Mouse (Mus musculus): ENCODE measurements around the gene Cstad. TPM values are rescaled to one million over a fixed set of nuclear protein-coding genes. Genes with fewer than 3 reads are reported as not detected.
A peak's percentile ranks its signal among the peaks of the same experiment; 100 is the strongest.

Gene Cstad
- total and polyA plus RNA-seq, 3 experiments: not detected

- TF ChIP-seq JUND (IDR thresholded peaks at IDR 0.05; ENCODE audit: low read depth, low read length) (no peak), USF1 (IDR thresholded peaks at IDR 0.05; ENCODE audit: low read depth, low read length) (peak; percentile 72), EP300 (IDR thresholded peaks at IDR 0.05; ENCODE audit: low read depth in 1 of 2, low read length in 2 of 2) (peak in 1 of 2 experiments; percentile 43; a peak in 1 of 4 replicates), MAX (IDR thresholded peaks at IDR 0.05; ENCODE audit: low read length) (no peak), HCFC1 (IDR thresholded peaks at IDR 0.05; ENCODE audit: low read depth, low read length) (peak; percentile 67), BHLHE40 (IDR thresholded peaks at IDR 0.05; ENCODE audit: borderline replicate concordance, low read depth, low read length) (peak; percentile 49; the same call in 1 of the 2 replicates), TBP (IDR thresholded peaks at IDR 0.05; ENCODE audit: low read depth, low read length) (0 out of 2 replicates have a peak, but pooled peaks have one; percentile 32), ELF1 (IDR thresholded peaks at IDR 0.05; ENCODE audit: low read depth, low read length) (peak; percentile 91), MXI1 (IDR thresholded peaks at IDR 0.05; ENCODE audit: low read depth, low read length) (peak; percentile 86), USF2 (IDR thresholded peaks at IDR 0.05; ENCODE audit: borderline replicate concordance in 1 of 2, insufficient read depth in 1 of 2, low read depth in 1 of 2, low read length in 2 of 2) (no peak), CTCF (IDR thresholded peaks at IDR 0.05 in 2 of 3, conservative IDR thresholded peaks at IDR 0.05 in 1 of 3; ENCODE audit: control insufficient read depth in 1 of 3, insufficient read depth in 1 of 3, low read depth in 2 of 3, low read length in 3 of 3, poor library complexity in 1 of 3, severe bottlenecking in 1 of 3) (no peak), ZMIZ1 (IDR thresholded peaks at IDR 0.05; ENCODE audit: low read depth, low read length) (0 out of 2 replicates have a peak, but pooled peaks have one; percentile 53), SMC3 (IDR thresholded peaks at IDR 0.05; ENCODE audit: low read depth, low read length) (no peak), MAZ (IDR thresholded peaks at IDR 0.05; ENCODE audit: low read depth, low read length) (peak; percentile 82; the same call in 1 of the 2 replicates), NELFE (IDR thresholded peaks at IDR 0.05; ENCODE audit: low read depth, low read length) (peak; percentile 84), ZC3H11A (IDR thresholded peaks at IDR 0.05; ENCODE audit: low read depth, low read length) (no peak), GATA1 (IDR thresholded peaks at IDR 0.05; ENCODE audit: low read depth, low read length) (no peak), ZNF384 (IDR thresholded peaks at IDR 0.05; ENCODE audit: low read depth, low read length) (no peak), GABPA (IDR thresholded peaks at IDR 0.05; ENCODE audit: low read depth, low read length) (no peak)
These were observed 63.6 kb downstream of the Cstad start (continued) for GRCm38 (mm10) chr2:30658480-30658843.

Other genes with a start within 250 kb of the Cstad start
- gene Sh3glb2, start 235.7 kb upstream of the Cstad start, total RNA-seq (2012; rRNA removed): 38.5 and 48.0 TPM in 2 replicates
- 10 to 100 TPM in 1 of 2 experiments, not detected in 1; 60.1 TPM for gene Sh3glb2, start 235.7 kb upstream of the Cstad start, polyA plus RNA-seq (2012; ENCODE audit: insufficient read depth in 1 of 2, insufficient read length in 2 of 2, low read depth in 1 of 2, low replicate concordance in 2 of 2, missing spikeins in 1 of 2)
- gene Miga2, start 230.8 kb upstream of the Cstad start, total RNA-seq (2012; rRNA removed): 15.3 and 25.8 TPM in 2 replicates
- 10 to 100 TPM in 1 of 2 experiments, not detected in 1; 20.3 TPM for gene Miga2, start 230.8 kb upstream of the Cstad start, polyA plus RNA-seq (2012; ENCODE audit: insufficient read depth in 1 of 2, insufficient read length in 2 of 2, low read depth in 1 of 2, low replicate concordance in 2 of 2, missing spikeins in 1 of 2)
- gene Dolpp1, start 202.8 kb upstream of the Cstad start, total RNA-seq (2012; rRNA removed): 24.6 and 28.0 TPM in 2 replicates
- gene Dolpp1, start 202.8 kb upstream of the Cstad start, polyA plus RNA-seq (2012; ENCODE audit: insufficient read depth in 1 of 2, insufficient read length in 2 of 2, low read depth in 1 of 2, low replicate concordance in 2 of 2, missing spikeins in 1 of 2): 10 to 100 TPM in 1 of 2 experiments, not detected in 1; 37.5 TPM
- gene Crat, start 179.2 kb upstream of the Cstad start, total RNA-seq (2012; rRNA removed): 22.0 and 23.9 TPM in 2 replicates
- gene Crat, start 179.2 kb upstream of the Cstad start, polyA plus RNA-seq (2012; ENCODE audit: insufficient read depth in 1 of 2, insufficient read length in 2 of 2, low read depth in 1 of 2, low replicate concordance in 2 of 2, missing spikeins in 1 of 2): 10 to 100 TPM in 1 of 2 experiments, not detected in 1; 93.9 TPM
- gene Ptpa, start 179.0 kb upstream of the Cstad start, total RNA-seq (2012; rRNA removed): 139 and 159 TPM in 2 replicates
- gene Ptpa, start 179.0 kb upstream of the Cstad start, polyA plus RNA-seq (2012; ENCODE audit: insufficient read depth in 1 of 2, insufficient read length in 2 of 2, low read depth in 1 of 2, low replicate concordance in 2 of 2, missing spikeins in 1 of 2): 100 to 1,000 TPM in 1 of 2 experiments, not detected in 1; 382 TPM
- gene Ier5l, start 120.8 kb upstream of the Cstad start, total RNA-seq (2012; rRNA removed): not detected in 2 replicates
- under 1 TPM in 1 of 2 experiments, not detected in 1; 0.06 TPM for gene Ier5l, start 120.8 kb upstream of the Cstad start, polyA plus RNA-seq (2012; ENCODE audit: insufficient read depth in 1 of 2, insufficient read length in 2 of 2, low read depth in 1 of 2, low replicate concordance in 2 of 2, missing spikeins in 1 of 2)
- gene 1700001O22Rik, start 208.6 kb downstream of the Cstad start, total RNA-seq (2012; rRNA removed): 0.50 TPM in 1 of 2 replicates, not detected in the other
- 1 to 10 TPM in 1 of 2 experiments, not detected in 1; 1.8 TPM for gene 1700001O22Rik, start 208.6 kb downstream of the Cstad start, polyA plus RNA-seq (2012; ENCODE audit: insufficient read depth in 1 of 2, insufficient read length in 2 of 2, low read depth in 1 of 2, low replicate concordance in 2 of 2, missing spikeins in 1 of 2)
- gene Ntmt1, start 212.8 kb downstream of the Cstad start, total RNA-seq (2012; rRNA removed): 66.3 and 83.2 TPM in 2 replicates
- 10 to 100 TPM in 1 of 2 experiments, not detected in 1; 58.9 TPM for gene Ntmt1, start 212.8 kb downstream of the Cstad start, polyA plus RNA-seq (2012; ENCODE audit: insufficient read depth in 1 of 2, insufficient read length in 2 of 2, low read depth in 1 of 2, low replicate concordance in 2 of 2, missing spikeins in 1 of 2)
- gene Asb6, start 235.3 kb downstream of the Cstad start, total RNA-seq (2012; rRNA removed): 38.5 and 50.1 TPM in 2 replicates
- 10 to 100 TPM in 1 of 2 experiments, not detected in 1; 54.6 TPM for gene Asb6, start 235.3 kb downstream of the Cstad start, polyA plus RNA-seq (2012; ENCODE audit: insufficient read depth in 1 of 2, insufficient read length in 2 of 2, low read depth in 1 of 2, low replicate concordance in 2 of 2, missing spikeins in 1 of 2)
- not detected in 2 replicates for gene Prrx2, start 239.9 kb downstream of the Cstad start, total RNA-seq (2012; rRNA removed)
- gene Prrx2, start 239.9 kb downstream of the Cstad start, polyA plus RNA-seq (2012; ENCODE audit: insufficient read depth in 1 of 2, insufficient read length in 2 of 2, low read depth in 1 of 2, low replicate concordance in 2 of 2, missing spikeins in 1 of 2): not detected

All from MEL (cell line).